Mouse (Mus musculus): ENCODE measurements around the gene Tfap4. TPM values are rescaled to one million over a fixed set of nuclear protein-coding genes. Genes with fewer than 3 reads are reported as not detected.

Tfap4 gene
- 1 to 10 TPM; 6.5 to 7.3 TPM for polyA plus RNA-seq (2017; shearing (Covaris generic))

DNA sequence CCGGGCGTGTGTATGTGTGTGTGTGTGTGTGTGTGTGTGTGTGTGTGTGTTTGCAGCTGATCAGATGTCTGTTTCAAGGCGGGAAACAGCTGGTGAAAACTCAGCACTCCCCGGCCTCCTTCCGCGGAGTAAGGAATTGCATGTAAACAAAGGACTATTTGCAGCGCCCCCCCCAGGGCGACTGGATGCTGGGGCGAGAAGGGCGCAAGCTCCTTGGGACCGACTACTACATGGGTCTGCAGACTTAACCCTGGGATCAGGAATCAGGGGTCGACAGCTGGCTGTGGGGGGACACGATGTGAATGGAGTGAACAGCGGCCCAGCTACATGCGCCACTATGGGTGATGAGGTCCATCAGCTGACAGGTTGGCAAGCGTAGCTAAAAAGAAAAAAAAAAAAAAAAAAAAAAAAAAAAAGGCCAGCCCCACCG lies at the start of gene Tfap4:
Gene Tfap4 (minus strand): TSS at position 140 of the 430 bp plus-strand sequence.
- ATAC-seq, result peak; percentile 35

DNA sequence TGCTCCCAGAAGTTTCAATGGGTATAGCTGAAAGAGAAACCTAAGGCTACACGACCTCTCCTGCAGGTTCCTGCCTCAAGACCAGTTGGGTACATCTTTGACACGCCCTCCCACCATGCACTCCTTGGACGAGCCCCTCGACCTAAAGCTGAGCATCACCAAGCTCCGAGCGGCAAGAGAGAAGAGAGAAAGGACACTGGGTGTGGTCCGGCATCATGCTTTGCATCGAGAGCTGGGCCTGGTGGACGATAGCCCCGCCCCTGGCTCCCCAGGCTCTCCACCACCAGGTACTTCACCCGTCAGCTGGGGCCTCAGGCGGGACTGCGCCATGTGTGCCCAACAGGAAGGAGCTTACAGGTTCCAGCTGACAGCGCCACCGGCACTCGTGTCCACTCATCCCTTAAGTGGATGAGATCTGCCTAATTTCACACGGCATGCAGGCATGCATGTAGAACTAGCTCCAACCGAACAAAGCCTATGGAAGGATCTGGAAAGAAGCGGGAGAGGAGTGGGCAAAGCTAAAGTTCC lies 48.9 kb upstream of the Tfap4 start:
- ATAC-seq, result no peak

- peak; percentile 94 for ATAC-seq
Measured at GRCm38 (mm10) chr16:4607818-4608531, 48.3 kb upstream of the Tfap4 start.

DNA sequence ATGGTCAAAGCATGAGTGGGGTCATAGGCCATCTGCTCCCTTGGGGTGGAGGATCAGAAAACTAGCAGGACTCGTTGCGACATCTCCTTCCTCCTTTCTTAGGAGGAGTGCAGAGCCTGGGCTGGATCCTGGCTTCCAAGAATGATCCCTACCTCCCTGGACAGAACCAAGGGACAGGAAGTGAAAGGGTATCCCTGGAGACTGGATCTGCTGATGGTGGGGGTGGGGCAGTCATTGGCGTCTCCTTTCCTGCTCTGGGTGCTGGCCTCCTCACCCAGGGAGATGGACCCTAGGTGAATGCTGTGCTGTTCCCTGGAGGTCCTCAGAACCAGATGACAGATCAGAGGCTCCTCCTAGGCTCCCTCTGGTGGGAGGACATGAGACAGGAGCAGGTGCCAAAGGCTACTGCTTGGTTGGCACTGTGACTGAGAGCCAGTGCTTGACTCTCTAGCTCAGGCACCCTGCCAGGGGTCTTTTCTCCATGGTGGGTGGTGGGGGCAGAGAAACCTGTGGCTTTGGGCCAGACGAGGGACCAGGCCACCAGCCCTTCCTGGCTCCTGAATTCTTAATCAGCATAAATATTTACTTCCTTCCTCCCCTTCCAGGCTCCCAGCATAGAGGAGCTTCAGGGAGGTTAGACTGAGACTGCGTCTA lies 46.9 kb upstream of the Tfap4 start:
- ATAC-seq, result no peak

DNA sequence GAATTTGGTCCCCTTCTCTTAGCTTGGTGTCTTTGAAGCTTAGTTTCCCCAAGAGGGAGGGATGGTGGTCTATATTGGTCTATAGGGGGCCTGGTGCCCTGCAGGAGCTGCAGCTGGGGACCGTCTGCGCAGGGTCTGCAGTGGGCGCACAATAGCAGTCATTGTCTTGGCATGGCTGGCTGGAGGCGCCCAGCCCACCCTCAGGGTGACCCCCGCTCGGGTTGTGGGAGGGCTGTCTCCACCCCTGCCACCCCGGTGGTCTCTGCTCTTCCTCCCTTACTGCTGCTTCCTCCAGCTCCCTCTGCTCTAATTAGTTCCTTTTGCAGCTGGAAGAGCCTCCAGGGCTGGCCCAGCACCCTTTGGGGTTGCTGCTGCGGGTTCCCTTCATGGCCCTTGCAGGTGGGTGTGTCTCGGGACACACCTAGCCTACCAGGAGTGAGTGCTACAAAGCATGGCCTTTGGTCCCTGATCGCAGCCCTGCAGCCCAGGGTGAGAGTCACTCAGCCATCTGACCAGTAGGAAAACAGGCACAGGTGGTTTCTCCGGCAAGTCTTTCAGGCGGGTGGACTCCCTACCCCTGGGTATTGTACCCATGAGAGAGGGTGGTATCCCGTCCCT lies 46.0 kb upstream of the Tfap4 start:
- ATAC-seq, result no peak

- ATAC-seq, result no peak
Measured at GRCm38 (mm10) chr16:4604293-4604837, 44.7 kb upstream of the Tfap4 start.

- ATAC-seq, result no peak
Measured at GRCm38 (mm10) chr16:4603453-4603837, 43.8 kb upstream of the Tfap4 start.

GRCm38 (mm10) chr16:4602766-4603452 lies 43.3 kb upstream of the Tfap4 start:
- no peak for ATAC-seq

- no peak for ATAC-seq
Measured at GRCm38 (mm10) chr16:4602189-4602588, 42.5 kb upstream of the Tfap4 start.

DNA sequence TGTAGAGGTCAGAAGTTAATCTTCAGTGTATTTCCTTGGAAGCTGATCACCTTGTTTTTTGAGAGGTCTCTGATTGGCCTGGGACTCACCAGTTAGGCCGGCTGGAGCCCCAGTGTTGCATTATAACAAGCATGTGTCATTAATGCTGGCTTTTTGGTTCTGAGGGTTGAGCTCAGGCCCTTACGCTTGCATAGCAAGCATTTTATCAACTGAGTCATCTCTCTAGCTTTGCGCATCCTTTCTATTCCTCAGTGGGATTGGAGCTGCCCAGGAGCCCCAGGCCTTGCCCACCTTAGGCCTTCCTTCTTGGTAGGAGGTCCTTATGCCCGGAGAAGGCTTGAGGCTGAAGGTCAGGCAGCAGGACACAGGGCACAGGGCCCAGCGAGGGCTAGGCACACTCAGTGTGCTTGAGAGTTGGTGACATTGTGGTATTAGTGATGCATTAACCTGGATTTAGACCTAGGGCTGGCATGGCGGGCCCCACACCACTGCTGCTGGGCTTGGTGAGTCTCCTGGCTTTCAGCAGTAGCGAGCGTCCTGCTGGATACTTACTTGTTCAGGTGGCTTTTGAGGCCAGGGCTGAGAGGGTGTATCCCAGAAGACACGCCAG lies 41.2 kb upstream of the Tfap4 start:
- ATAC-seq, result no peak

GRCm38 (mm10) chr16:4599616-4600015 lies 40.0 kb upstream of the Tfap4 start:
- no peak for ATAC-seq

DNA sequence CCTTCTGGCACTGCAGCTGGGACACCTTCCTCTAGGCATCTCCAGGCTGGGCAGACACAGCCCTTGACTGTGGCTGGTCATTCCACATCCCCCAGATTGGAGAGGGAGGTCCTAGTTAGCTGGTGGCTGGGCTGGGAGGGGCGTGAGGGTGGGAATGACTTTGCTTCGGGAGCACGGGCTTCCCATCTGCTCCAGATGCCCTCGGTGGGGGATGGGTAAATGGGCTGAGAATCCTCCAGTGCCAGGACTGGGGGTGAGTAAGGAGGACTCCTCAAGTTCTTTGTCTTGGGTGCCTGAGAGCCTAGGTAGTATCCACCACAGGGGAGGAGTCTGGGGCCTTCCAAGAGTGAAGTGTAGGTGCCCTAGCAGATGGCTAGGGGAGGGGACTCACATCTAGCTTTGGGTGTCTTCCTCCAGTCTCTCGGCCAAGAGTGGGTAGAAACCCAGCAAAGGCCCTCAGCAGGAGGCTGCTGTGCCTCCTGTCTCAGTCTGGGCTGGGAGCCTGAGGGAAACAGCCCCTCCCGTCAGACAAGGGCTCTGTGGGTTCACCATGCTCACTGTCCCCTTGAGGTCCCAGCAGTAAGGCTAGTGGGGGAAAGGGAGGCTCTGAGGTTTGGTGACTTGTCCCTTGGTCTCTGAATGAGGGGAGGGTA lies 39.4 kb upstream of the Tfap4 start:
- ATAC-seq, result no peak

DNA sequence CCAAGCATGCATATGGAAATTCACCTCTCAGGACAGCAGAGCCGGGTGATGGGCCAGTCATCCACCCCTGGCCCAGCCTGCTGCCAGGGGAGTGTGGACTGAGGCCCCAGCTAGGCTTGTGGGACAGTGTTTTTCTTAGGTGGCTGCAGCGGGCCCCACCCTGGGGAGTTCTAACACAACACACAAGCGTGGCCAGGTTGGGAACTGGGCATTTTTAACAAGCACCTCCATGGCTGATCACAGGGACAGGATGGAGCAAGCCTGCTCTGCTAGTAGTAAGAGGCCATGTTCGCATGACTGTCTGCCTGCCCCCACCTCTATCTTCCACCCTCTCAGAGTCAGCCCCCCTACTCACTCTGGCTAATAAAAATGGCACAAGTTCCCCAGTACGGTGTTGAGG lies 38.4 kb upstream of the Tfap4 start:
- ATAC-seq, result no peak

DNA sequence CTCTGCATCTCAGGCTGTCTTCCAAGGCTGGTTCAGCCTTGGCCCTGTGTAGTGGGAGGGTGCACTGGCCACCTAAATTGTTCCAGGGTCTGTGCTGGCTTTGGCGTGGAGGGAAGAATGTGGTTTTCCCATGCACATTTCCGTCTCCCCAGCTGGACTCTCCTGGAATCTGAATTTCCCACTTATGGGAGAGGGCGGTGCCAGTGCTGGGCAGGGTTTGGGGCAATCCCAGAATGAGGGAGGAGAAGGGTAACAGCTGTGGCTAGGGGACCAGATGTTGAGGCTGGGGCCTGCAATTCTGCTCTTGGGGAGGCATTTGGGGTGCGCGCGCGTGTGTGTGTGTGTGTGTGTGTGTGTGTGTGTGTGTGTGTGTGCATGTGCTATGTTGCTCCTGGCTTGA lies 37.6 kb upstream of the Tfap4 start:
- ATAC-seq, result no peak

DNA sequence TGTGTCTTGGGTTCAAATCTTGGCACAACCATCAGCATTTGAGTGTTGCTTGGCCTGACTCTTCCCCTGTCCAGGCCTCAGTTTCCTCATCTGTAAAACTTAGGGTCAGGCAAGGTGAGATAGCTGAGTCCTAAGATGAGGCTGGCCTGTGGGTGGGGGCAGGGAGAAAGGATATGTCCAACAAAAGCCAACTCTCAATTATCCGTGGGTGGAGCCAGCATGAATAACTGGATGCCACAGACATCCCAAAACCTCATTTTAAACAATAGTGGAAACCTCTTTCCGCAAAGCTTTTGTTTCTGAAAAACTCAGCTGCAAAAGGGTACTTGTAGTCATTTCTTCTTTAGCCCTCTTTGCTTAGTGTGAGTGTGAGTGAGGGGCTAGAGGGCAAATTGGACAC lies 37.2 kb upstream of the Tfap4 start:
- no peak for ATAC-seq

GRCm38 (mm10) chr16:4596141-4596728 lies 36.6 kb upstream of the Tfap4 start:
- no peak for ATAC-seq

- ATAC-seq, result no peak
Measured at GRCm38 (mm10) chr16:4595527-4595963, 35.9 kb upstream of the Tfap4 start.

- ATAC-seq, result peak; percentile 51
Measured at GRCm38 (mm10) chr16:4594814-4595526, 35.3 kb upstream of the Tfap4 start.

DNA sequence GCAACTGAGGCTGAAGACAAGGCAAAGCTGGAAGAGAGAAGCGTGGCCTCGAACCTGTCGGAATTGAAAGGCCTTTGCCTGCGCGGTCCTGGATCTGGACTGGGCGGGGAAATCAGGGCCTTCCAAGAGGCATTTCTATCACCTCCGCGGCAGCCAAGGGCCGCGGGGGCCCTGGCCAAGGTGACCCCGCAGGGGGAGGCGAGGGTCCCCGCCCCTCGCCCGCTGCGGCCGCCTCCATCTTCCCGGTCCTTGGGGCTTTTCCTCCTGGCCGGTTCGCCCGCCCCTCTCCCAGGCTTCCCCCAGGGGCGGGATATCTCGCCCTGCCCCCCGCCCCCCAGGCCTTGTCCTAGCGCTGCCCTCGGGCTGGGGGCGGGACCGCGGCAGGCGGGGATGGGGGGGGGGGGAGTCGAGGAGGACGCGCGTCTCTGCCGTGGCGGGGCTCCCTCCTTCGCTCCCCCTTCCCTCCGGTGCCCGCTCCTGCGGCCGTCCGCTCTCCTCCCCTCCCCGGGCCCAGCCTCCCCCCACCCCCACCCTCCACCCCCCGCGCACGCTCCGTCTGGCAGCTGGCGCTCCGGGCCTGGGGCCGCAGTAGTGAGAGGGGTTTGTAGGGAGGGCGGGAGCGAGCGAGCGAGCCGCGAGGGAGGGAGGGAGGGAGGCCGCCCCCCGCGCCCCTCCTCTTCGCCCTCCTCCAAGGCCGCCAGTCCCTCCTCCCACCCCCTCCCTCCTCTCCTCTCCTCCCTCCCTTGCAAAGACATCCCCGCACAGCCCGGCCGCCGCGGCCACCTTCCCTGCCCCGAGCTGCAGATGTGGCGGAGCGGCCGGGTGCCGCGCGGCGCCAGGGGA lies 34.5 kb upstream of the Tfap4 start, which contains the start of gene Glis2:
Gene Glis2 (plus strand): TSS at position 743 of the 843 bp plus-strand sequence.
- peak; percentile 28 for ATAC-seq

Measured in CD4-positive, CD25-positive, alpha-beta regulatory T cell, adult 4 months (primary cell).